Mouse (Mus musculus) ES-E14 (cell line): ENCODE measurements around the gene Tnik.

Source experiments
- HCFC1 ChIP-seq: IDR thresholded peaks from 2 replicates; pipeline ENCODE4 v1.6.1; 2012; ENCODE audit warnings: low read length, inconsistent platforms, borderline replicate concordance; ENCODE audit not compliant: insufficient read depth
- ZC3H11A ChIP-seq: IDR thresholded peaks from 2 replicates; pipeline ENCODE4 v1.6.1; 2012; ENCODE audit warnings: low read depth, mild to moderate bottlenecking, inconsistent platforms, low read length, borderline replicate concordance
- ZNF384 ChIP-seq: IDR thresholded peaks from 2 replicates; pipeline ENCODE4 v1.6.1; 2012; ENCODE audit warnings: low read depth, low read length, inconsistent platforms

GRCm38 (mm10) chr3:28587808-28588207 lies 324.8 kb downstream of the Tnik start:
- TF ChIP-seq ZNF384 (no peak), HCFC1 (no peak), ZC3H11A (no peak)
